Mouse (Mus musculus): ENCODE measurements around the gene Tcl1b3. TPM values are rescaled to one million over a fixed set of nuclear protein-coding genes. Genes with fewer than 3 reads are reported as not detected.

Tcl1b3 gene
- polyA plus RNA-seq (2015; fragmentation: Nextera tagmentation; extraction: Ambion mirVana) = not detected in 2 replicates

GRCm38 (mm10) chr12:105190743-105191142 is at the start of gene Tcl1b3:
Gene Tcl1b3 (plus strand): TSS chr12:105191043.

GRCm38 (mm10) chr12:105145714-105146113 is 45.1 kb upstream of the Tcl1b3 start, which contains the start of gene Tcl1b2:
Gene Tcl1b2 (plus strand): TSS chr12:105146014.

GRCm38 (mm10) chr12:105159390-105159789 is 31.5 kb upstream of the Tcl1b3 start, which contains the start of gene Tcl1b1:
Gene Tcl1b1 (plus strand): TSS chr12:105159690.

GRCm38 (mm10) chr12:105176044-105176443 is 14.8 kb upstream of the Tcl1b3 start, which contains the start of gene Tcl1b5:
Gene Tcl1b5 (plus strand): TSS chr12:105176344.

GRCm38 (mm10) chr12:105201657-105202056 is 10.8 kb downstream of the Tcl1b3 start, which contains the start of gene Tcl1b4:
Gene Tcl1b4 (plus strand): TSS chr12:105201957.

GRCm38 (mm10) chr12:105222601-105223319 is 31.9 kb downstream of the Tcl1b3 start, which contains the start of gene Tcl1:
Gene Tcl1 (minus strand): TSS chr12:105222793.

Other genes with a start within 250 kb of the Tcl1b3 start
- 1.2 and 1.4 TPM in 2 replicates for gene Syne3, start 181.2 kb upstream of the Tcl1b3 start, polyA plus RNA-seq (2015; fragmentation: Nextera tagmentation; extraction: Ambion mirVana)
- gene Glrx5, start 158.4 kb upstream of the Tcl1b3 start, polyA plus RNA-seq (2015; fragmentation: Nextera tagmentation; extraction: Ambion mirVana) = 225 and 244 TPM in 2 replicates
- gene Tcl1b2, start 45.0 kb upstream of the Tcl1b3 start, polyA plus RNA-seq (2015; fragmentation: Nextera tagmentation; extraction: Ambion mirVana) = not detected in 2 replicates
- not detected in 2 replicates for gene Tcl1b1, start 31.4 kb upstream of the Tcl1b3 start, polyA plus RNA-seq (2015; fragmentation: Nextera tagmentation; extraction: Ambion mirVana)
- gene Tcl1b5, start 14.7 kb upstream of the Tcl1b3 start, polyA plus RNA-seq (2015; fragmentation: Nextera tagmentation; extraction: Ambion mirVana) = not detected in 2 replicates
- not detected in 2 replicates for gene Tcl1b4, start 10.9 kb downstream of the Tcl1b3 start, polyA plus RNA-seq (2015; fragmentation: Nextera tagmentation; extraction: Ambion mirVana)
- not detected in 2 replicates for gene Tcl1, start 31.8 kb downstream of the Tcl1b3 start, polyA plus RNA-seq (2015; fragmentation: Nextera tagmentation; extraction: Ambion mirVana)
- gene Tunar, start 142.8 kb downstream of the Tcl1b3 start, polyA plus RNA-seq (2015; fragmentation: Nextera tagmentation; extraction: Ambion mirVana) = 22.3 and 29.5 TPM in 2 replicates

All from neural tube, postnatal 0 days (tissue).